Mouse (Mus musculus): ENCODE data around the gene Fhl3.

GRCm38 (mm10) chr4:124660603-124661002 lies 39.9 kb upstream of the Fhl3 start:
- TF ChIP-seq CTCF (IDR thresholded peaks at IDR 0.05) (no peak), EP300 (IDR thresholded peaks at IDR 0.05) (no peak)
